ENCODE assay signal across 8 mouse cellular contexts in the genomic region with DNA sequence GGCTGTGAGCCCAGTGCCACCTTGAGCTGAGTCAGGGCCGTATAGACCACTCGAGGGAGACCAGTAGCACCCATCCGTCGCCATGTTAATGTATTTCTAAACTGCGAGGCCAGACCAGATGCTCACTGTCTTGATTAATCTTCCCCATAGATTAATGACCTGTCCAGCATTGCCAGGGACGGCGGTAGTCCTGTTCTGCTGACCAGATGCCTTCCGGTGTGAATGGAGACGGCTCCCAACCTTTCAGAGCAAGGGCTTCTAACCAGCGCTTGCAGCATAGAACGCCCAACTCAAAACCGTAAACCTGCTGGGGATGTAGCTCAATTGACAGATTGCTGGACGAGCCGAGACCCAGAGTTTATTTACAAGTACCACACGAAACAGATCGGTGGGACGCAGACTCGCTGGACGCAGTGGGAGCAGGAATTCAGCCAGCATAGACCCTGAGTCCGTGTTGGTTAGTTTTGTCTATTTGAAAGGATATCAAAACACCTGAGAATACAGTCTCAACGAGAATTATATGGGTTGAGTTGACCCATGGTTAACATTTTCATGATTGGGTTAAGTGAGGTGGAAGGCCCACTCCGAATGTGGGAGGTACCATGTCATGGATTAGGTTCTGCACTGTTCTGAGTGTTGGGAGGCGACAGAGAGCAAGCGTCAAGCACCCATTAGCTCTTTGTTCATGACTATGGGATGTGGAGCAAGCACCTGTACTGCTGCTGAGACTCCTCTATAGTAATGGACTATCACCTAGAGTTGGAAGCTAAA. TPM values are rescaled to one million over a fixed set of nuclear protein-coding genes. Genes with fewer than 3 reads are reported as not detected.
DNase-seq lines count a peak whose midpoint lies in the region; ATAC-seq and TF ChIP-seq lines count a peak whose summit lies in the region.

No protein-coding gene starts in this region.

- no peak for TF ChIP-seq POLR2A in myocyte (IDR thresholded peaks at IDR 0.05; ENCODE audit: insufficient read length, low read depth)

- peak overlapping the region; percentile 60 for H3ac ChIP-seq in myocyte (ENCODE audit: control insufficient read depth, insufficient read length)

- ATAC-seq in lung, embryonic 16.5 days (ENCODE audit: low read depth): peak; percentile 12
- ATAC-seq in intestine, embryonic 14.5 days (replicated peaks; ENCODE audit: low FRiP score, low TSS enrichment, low read depth): peak; percentile 7

- H3K9ac ChIP-seq in lung, embryonic 16.5 days (ENCODE audit: low read length): peak overlapping the region; percentile 95
- peak overlapping the region; percentile 73 for H3K9ac ChIP-seq in intestine, embryonic 14.5 days (ENCODE audit: low read length)

- DNase-seq in lung, postnatal 10 days: no peak
- DNase-seq in embryonic facial prominence, embryonic 10.5 days (ENCODE audit: low spot score): no peak
- no peak for DNase-seq in intestine, embryonic 14.5 days (ENCODE audit: low spot score)
- no peak for DNase-seq in adrenal gland, postnatal 25 days
- DNase-seq in spleen, postnatal 10 days (ENCODE audit: low spot score in 2 of 2): no peak
- DNase-seq in thymus, postnatal 25 days: no peak

- peak overlapping the region; percentile 98 for H3K27ac ChIP-seq in lung, embryonic 16.5 days (ENCODE audit: low read length)
- H3K27ac ChIP-seq in embryonic facial prominence, embryonic 10.5 days (replicated peaks): peak overlapping the region; percentile 88
- peak overlapping the region; percentile 95 for H3K27ac ChIP-seq in intestine, embryonic 14.5 days (ENCODE audit: low read depth)

- no peaks in the 10 kb centered on the region for H3K9me3 ChIP-seq in lung, embryonic 16.5 days (ENCODE audit: control insufficient read depth, low read length)
- H3K9me3 ChIP-seq in embryonic facial prominence, embryonic 10.5 days: 0 out of 2 replicates have a peak, but pooled peaks cover 4% of the 10 kb centered on the region
- peaks cover 5% of the 10 kb centered on the region; the same call in 1 of the 2 replicates for H3K9me3 ChIP-seq in intestine, embryonic 14.5 days (ENCODE audit: control insufficient read depth, low read length)

- peaks cover 25% of the 10 kb centered on the region for H3K79me2 ChIP-seq in myocyte (ENCODE audit: control insufficient read depth, insufficient read depth)

- peaks cover 16% of the 10 kb centered on the region for H3K4me1 ChIP-seq in lung, embryonic 16.5 days (replicated peaks; ENCODE audit: control insufficient read depth, insufficient read depth, low read length)
- H3K4me1 ChIP-seq in embryonic facial prominence, embryonic 10.5 days: peaks cover 21% of the 10 kb centered on the region
- H3K4me1 ChIP-seq in intestine, embryonic 14.5 days (replicated peaks; ENCODE audit: control insufficient read depth, insufficient read depth, low read length): peaks cover 16% of the 10 kb centered on the region

- 8% methylated on average over 24 of the region's 24 CpGs for WGBS in lung, embryonic 16.5 days
- WGBS in embryonic facial prominence, embryonic 10.5 days: 16% methylated on average over 24 of the region's 24 CpGs
- 7% methylated on average over 24 of the region's 24 CpGs for WGBS in intestine, embryonic 14.5 days

- peak overlapping the region; percentile 87 for H3K4me3 ChIP-seq in lung, embryonic 16.5 days (ENCODE audit: low read length)
- peak overlapping the region; percentile 81 for H3K4me3 ChIP-seq in embryonic facial prominence, embryonic 10.5 days
- peak overlapping the region; percentile 74 for H3K4me3 ChIP-seq in intestine, embryonic 14.5 days (ENCODE audit: low read depth, low read length)
- peak overlapping the region; percentile 43 for H3K4me3 ChIP-seq in myocyte

- no peaks in the 10 kb centered on the region for H3K27me3 ChIP-seq in lung, embryonic 16.5 days (ENCODE audit: control insufficient read depth, insufficient read depth, low read depth, low read length)
- no peaks in the 10 kb centered on the region for H3K27me3 ChIP-seq in embryonic facial prominence, embryonic 10.5 days (replicated peaks; ENCODE audit: low read depth, poor library complexity, severe bottlenecking)
- H3K27me3 ChIP-seq in intestine, embryonic 14.5 days (replicated peaks; ENCODE audit: control insufficient read depth, insufficient read depth, low read length): no peaks in the 10 kb centered on the region
- no peaks in the 10 kb centered on the region for H3K27me3 ChIP-seq in myocyte (ENCODE audit: control insufficient read depth, insufficient read depth, insufficient read length)

- H3K4me2 ChIP-seq in lung, embryonic 16.5 days (ENCODE audit: low read depth, low read length): peak overlapping the region; percentile 84
- H3K4me2 ChIP-seq in intestine, embryonic 14.5 days (ENCODE audit: low read length): peak overlapping the region; percentile 95
- peak overlapping the region; percentile 85 for H3K4me2 ChIP-seq in myocyte (ENCODE audit: low read depth)

- peaks cover 19% of the 10 kb centered on the region for H3K36me3 ChIP-seq in lung, embryonic 16.5 days (ENCODE audit: control insufficient read depth, insufficient read depth, low read length)
- peaks cover 30% of the 10 kb centered on the region for H3K36me3 ChIP-seq in embryonic facial prominence, embryonic 10.5 days (replicated peaks)
- peaks cover 32% of the 10 kb centered on the region for H3K36me3 ChIP-seq in intestine, embryonic 14.5 days (ENCODE audit: control insufficient read depth, insufficient read depth, low read length)
- H3K36me3 ChIP-seq in myocyte (ENCODE audit: control insufficient read depth, insufficient read depth): peaks cover 31% of the 10 kb centered on the region

TF ChIP-seq in myocyte, 11 proteins besides CTCF, POLR2A, EP300 and RAD21:
- peak; percentile 13 for TF ChIP-seq POLR2AphosphoS2 (IDR thresholded peaks at IDR 0.05; ENCODE audit: insufficient read length, low read depth)
- TF ChIP-seq USF1 (IDR thresholded peaks at IDR 0.05; ENCODE audit: low read depth): no peak

RNA-seq across cellular contexts. Expression of a gene that starts 6.4 kb away (rescaled TPM):
- 35.4 and 37.6 TPM in 2 replicates for polyA plus RNA-seq in lung, embryonic 16.5 days (2015; fragmentation: Nextera tagmentation; extraction: Ambion mirVana)
- polyA plus RNA-seq in embryonic facial prominence, embryonic 10.5 days (2016; fragmentation: Nextera tagmentation; extraction: Ambion mirVana): 24.7 and 27.1 TPM in 2 replicates
- polyA plus RNA-seq in intestine, embryonic 14.5 days (2014; fragmentation: Nextera tagmentation; extraction: Ambion mirVana): 45.9 and 49.6 TPM in 2 replicates
- polyA plus RNA-seq in myocyte (2012; fragmentation: generic; extraction: Trizol): 15.7 TPM
- 53.1 and 53.4 TPM in 2 replicates for total RNA-seq in adrenal gland, postnatal 25 days (2021)

RNA-seq across cellular contexts. Expression of a gene that starts 6.8 kb away (rescaled TPM):
- polyA plus RNA-seq in lung, embryonic 16.5 days (2015; fragmentation: Nextera tagmentation; extraction: Ambion mirVana): 35.1 and 36.9 TPM in 2 replicates
- 40.7 and 44.3 TPM in 2 replicates for polyA plus RNA-seq in embryonic facial prominence, embryonic 10.5 days (2016; fragmentation: Nextera tagmentation; extraction: Ambion mirVana)
- polyA plus RNA-seq in intestine, embryonic 14.5 days (2014; fragmentation: Nextera tagmentation; extraction: Ambion mirVana): 27.5 and 28.9 TPM in 2 replicates
- polyA plus RNA-seq in myocyte (2012; fragmentation: generic; extraction: Trizol): 38.1 TPM
- total RNA-seq in adrenal gland, postnatal 25 days (2021): 41.7 and 64.5 TPM in 2 replicates

RNA-seq across cellular contexts. Expression of a gene that starts 16.9 kb away (rescaled TPM):
- polyA plus RNA-seq in lung, embryonic 16.5 days (2015; fragmentation: Nextera tagmentation; extraction: Ambion mirVana): 23.0 and 24.4 TPM in 2 replicates
- polyA plus RNA-seq in embryonic facial prominence, embryonic 10.5 days (2016; fragmentation: Nextera tagmentation; extraction: Ambion mirVana): 27.7 and 29.7 TPM in 2 replicates
- polyA plus RNA-seq in intestine, embryonic 14.5 days (2014; fragmentation: Nextera tagmentation; extraction: Ambion mirVana): 19.7 and 22.3 TPM in 2 replicates
- 6.0 TPM for polyA plus RNA-seq in myocyte (2012; fragmentation: generic; extraction: Trizol)
- total RNA-seq in adrenal gland, postnatal 25 days (2021): 14.4 and 17.3 TPM in 2 replicates

RNA-seq across cellular contexts. Expression of a gene that starts 49.2 kb away (rescaled TPM):
- polyA plus RNA-seq in lung, embryonic 16.5 days (2015; fragmentation: Nextera tagmentation; extraction: Ambion mirVana): 0.10 TPM in 1 of 2 replicates, not detected in the other
- polyA plus RNA-seq in embryonic facial prominence, embryonic 10.5 days (2016; fragmentation: Nextera tagmentation; extraction: Ambion mirVana): 0.06 TPM in 1 of 2 replicates, not detected in the other
- not detected in 2 replicates for polyA plus RNA-seq in intestine, embryonic 14.5 days (2014; fragmentation: Nextera tagmentation; extraction: Ambion mirVana)
- polyA plus RNA-seq in myocyte (2012; fragmentation: generic; extraction: Trizol): 0.67 TPM
- not detected in 2 replicates for total RNA-seq in adrenal gland, postnatal 25 days (2021)

RNA-seq across cellular contexts. Expression of a gene that starts 55.1 kb away (rescaled TPM):
- 0.33 TPM in 1 of 2 replicates, not detected in the other for polyA plus RNA-seq in lung, embryonic 16.5 days (2015; fragmentation: Nextera tagmentation; extraction: Ambion mirVana)
- not detected in 2 replicates for polyA plus RNA-seq in embryonic facial prominence, embryonic 10.5 days (2016; fragmentation: Nextera tagmentation; extraction: Ambion mirVana)
- polyA plus RNA-seq in intestine, embryonic 14.5 days (2014; fragmentation: Nextera tagmentation; extraction: Ambion mirVana): 274 and 403 TPM in 2 replicates
- not detected for polyA plus RNA-seq in myocyte (2012; fragmentation: generic; extraction: Trizol)
- not detected in 2 replicates for total RNA-seq in adrenal gland, postnatal 25 days (2021)
